Mouse (Mus musculus): Measurements from ENCODE around the gene Hand2. TPM values are rescaled to one million over a fixed set of nuclear protein-coding genes. Genes with fewer than 3 reads are reported as not detected.

Gene Hand2
- polyA plus RNA-seq, 1 experiment from 2014 or later = 0.58 TPM

DNA sequence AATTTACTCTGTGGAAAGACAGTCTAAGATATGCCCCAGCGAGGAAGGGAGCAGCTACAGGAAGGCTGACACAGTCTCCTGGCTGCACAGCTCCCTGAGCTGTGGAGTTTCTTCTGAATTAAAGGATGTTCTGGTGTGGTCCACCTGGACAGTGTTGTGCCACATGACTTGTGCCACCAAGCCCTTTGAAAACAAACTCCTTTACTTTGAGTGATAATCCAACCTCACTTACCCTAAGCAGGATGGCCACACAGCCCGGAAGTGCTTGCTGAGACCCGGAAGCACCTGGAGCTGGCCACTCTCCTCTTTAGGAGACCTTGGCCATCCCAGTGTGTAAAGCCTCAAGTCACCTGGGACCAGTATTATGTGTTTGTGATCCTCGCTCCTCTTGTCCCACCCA is 27.5 kb downstream of the Hand2 start:
- no peak overlapping the region for H3K27ac ChIP-seq (ENCODE audit: low read length)
- no peak overlapping the region for H3K9ac ChIP-seq (ENCODE audit: low read depth, low read length)
- H3K9me3 ChIP-seq (replicated peaks; ENCODE audit: control insufficient read depth, low read length) = no peaks in the 10 kb centered on the region
- H3K4me2 ChIP-seq (ENCODE audit: low read depth, low read length) = no peak overlapping the region
- no peak for ATAC-seq (ENCODE audit: low read depth)
- H3K4me1 ChIP-seq (ENCODE audit: control insufficient read depth, low read depth, low read length) = no peaks in the 10 kb centered on the region
- H3K36me3 ChIP-seq (ENCODE audit: control insufficient read depth, insufficient read depth) = no peaks in the 10 kb centered on the region
- 10% methylated on average over 4 of the region's 4 CpGs for WGBS (ENCODE audit: insufficient replicate concordance)
- no peak overlapping the region for H3K4me3 ChIP-seq (ENCODE audit: low read depth, low read length)
- peaks cover 71% of the 10 kb centered on the region for H3K27me3 ChIP-seq (ENCODE audit: control insufficient read depth, insufficient read depth, low read depth, low read length)

DNA sequence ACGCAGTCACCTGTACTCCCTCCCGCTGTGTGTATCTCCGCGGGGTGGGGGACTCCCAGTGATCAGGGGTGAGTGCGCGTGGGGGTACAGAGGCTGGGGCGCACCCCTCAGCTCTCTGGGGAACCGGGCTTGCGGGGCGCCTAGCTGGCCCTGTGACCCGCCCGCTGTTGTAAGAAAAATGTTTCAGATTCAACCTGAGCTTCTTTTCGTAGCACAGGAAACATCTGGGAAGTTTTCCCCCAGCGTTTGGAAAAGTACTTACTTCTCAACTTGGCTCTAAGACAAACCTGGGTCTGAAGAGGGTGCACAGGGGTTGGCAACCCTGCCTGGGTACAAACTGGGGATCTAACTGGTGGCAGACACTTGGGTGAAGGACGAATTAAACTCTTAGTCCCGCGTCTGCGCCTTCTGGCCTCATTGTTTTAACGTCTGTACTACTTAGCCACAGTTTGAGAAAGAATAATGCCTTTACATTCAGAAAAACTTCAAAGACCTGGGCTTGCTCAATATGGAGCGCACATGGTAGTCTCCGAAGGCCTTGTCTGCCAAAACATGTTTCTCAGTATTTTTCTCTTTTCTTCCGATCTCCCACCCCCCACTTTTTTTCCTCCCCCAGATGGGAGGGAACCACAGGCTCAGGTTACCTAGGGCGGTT is 28.2 kb downstream of the Hand2 start:
- no peaks in the 10 kb centered on the region for H3K4me1 ChIP-seq (ENCODE audit: control insufficient read depth, low read depth, low read length)
- H3K36me3 ChIP-seq (ENCODE audit: control insufficient read depth, insufficient read depth) = no peaks in the 10 kb centered on the region
- no peak overlapping the region for H3K4me2 ChIP-seq (ENCODE audit: low read depth, low read length)
- no peak for ATAC-seq (ENCODE audit: low read depth)
- H3K4me3 ChIP-seq (ENCODE audit: low read depth, low read length) = no peak overlapping the region
- no peaks in the 10 kb centered on the region for H3K9me3 ChIP-seq (replicated peaks; ENCODE audit: control insufficient read depth, low read length)
- H3K27ac ChIP-seq (ENCODE audit: low read length) = no peak overlapping the region
- H3K27me3 ChIP-seq (ENCODE audit: control insufficient read depth, insufficient read depth, low read depth, low read length) = peaks cover 71% of the 10 kb centered on the region
- 4% methylated on average over 23 of the region's 23 CpGs for WGBS (ENCODE audit: insufficient replicate concordance)
- no peak overlapping the region for H3K9ac ChIP-seq (ENCODE audit: low read depth, low read length)

DNA sequence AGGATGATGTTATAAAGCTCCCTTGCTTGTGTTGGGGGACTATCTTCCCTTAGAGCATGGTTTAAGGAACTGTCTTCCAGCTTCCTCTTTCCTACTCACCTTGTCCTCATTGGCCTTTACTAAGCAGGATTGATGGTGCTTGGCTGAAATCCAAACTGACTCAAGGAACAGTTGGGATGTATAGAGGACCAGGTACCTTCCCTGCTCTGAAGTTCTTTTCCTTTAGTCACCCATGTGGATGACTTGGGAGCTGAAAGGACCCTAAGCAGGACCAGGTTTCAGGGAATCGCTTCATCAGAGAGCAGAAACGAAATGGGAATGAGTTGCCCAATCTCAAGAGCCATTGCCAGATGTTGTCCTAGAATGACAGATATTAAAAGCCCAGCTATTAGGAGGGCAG is 31.1 kb downstream of the Hand2 start:
- peaks cover 58% of the 10 kb centered on the region for H3K27me3 ChIP-seq (ENCODE audit: control insufficient read depth, insufficient read depth, low read depth, low read length)
- 18% methylated on average over 2 of the region's 2 CpGs for WGBS (ENCODE audit: insufficient replicate concordance)
- no peaks in the 10 kb centered on the region for H3K9me3 ChIP-seq (replicated peaks; ENCODE audit: control insufficient read depth, low read length)
- no peak overlapping the region for H3K4me3 ChIP-seq (ENCODE audit: low read depth, low read length)
- no peaks in the 10 kb centered on the region for H3K36me3 ChIP-seq (ENCODE audit: control insufficient read depth, insufficient read depth)
- H3K4me1 ChIP-seq (ENCODE audit: control insufficient read depth, low read depth, low read length) = no peaks in the 10 kb centered on the region
- no peak overlapping the region for H3K4me2 ChIP-seq (ENCODE audit: low read depth, low read length)
- H3K27ac ChIP-seq (ENCODE audit: low read length) = no peak overlapping the region
- no peak overlapping the region for H3K9ac ChIP-seq (ENCODE audit: low read depth, low read length)
- ATAC-seq (ENCODE audit: low read depth) = no peak

DNA sequence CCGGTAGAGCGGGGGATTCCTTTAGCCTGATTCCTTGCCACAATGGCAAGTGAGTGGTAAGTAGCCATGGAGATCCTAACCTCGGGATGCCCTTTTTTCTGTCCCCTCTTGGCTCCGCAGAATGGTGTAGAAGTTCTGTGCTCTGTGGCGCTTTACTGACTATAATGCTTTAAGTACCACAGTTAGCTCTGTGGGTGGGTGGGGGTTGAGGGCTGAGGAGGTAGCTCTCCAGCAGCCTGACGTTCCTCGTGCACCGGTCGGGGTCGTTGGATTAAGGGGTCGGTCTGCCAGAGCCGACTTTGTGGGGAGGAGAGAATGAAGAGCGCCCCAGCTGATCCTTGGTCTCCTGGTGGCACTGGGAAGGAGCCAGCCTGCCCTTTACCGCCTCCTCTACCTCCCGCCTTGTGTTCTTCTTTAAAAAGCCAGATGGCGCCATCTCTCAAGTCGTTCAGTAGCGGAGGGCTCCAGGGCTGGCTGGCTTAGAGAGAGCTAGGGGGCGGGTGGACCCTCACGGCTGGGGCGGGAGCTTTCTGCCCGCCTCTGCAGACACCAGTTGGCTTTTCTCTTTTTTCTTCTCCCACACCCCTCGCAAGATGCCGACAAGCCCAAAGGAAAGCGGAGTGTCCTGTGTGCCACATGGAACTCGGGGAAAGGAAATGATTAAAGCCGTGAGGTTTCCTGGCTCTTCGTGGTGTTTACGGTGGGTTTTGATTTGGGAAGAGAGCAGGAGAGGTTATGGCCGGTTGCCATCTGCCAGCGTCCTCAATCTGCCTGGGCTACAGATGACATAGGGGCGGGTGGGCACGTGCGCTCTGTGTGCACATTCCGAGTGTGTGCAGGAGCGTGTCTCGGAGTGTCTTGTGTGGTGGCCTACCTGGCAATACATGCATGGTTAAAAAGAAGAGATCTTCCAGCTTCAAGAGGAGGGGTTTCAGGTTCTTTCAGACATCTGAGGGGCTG is 32.8 kb downstream of the Hand2 start:
- Histone ChIP-seq H3K27ac (ENCODE audit: low read length) (no peak overlapping the region), H3K36me3 (ENCODE audit: control insufficient read depth, insufficient read depth) (no peaks in the 10 kb centered on the region), H3K4me1 (ENCODE audit: control insufficient read depth, low read depth, low read length) (no peaks in the 10 kb centered on the region), H3K9ac (ENCODE audit: low read depth, low read length) (no peak overlapping the region), H3K9me3 (replicated peaks; ENCODE audit: control insufficient read depth, low read length) (no peaks in the 10 kb centered on the region), H3K4me3 (ENCODE audit: low read depth, low read length) (no peak overlapping the region), H3K27me3 (ENCODE audit: control insufficient read depth, insufficient read depth, low read depth, low read length) (peaks cover 42% of the 10 kb centered on the region), H3K4me2 (ENCODE audit: low read depth, low read length) (peak overlapping the region; percentile 2; the same call in 1 of the 2 replicates)
- no peak for ATAC-seq (ENCODE audit: low read depth)
- 5% methylated on average over 37 of the region's 37 CpGs for WGBS (ENCODE audit: insufficient replicate concordance)

DNA sequence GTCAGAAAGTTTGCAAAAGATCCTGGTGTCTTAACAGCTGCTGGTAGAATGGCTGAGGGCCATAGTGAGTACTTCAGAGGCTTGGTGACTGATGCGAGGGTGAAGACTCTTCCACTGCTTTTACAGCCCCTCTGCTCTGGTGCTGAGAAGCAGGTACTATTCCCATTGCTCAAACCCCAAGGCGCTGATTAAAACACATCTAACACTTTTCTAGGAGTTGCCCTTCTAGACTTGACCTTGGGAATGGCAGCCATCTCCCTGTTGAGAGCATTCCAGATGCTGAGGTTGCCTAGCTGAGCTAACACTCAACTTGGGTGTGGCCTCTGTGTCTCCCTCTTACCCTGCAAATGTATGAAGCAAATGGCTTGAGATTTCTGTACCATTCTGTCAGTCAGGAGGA is 34.1 kb downstream of the Hand2 start:
- no peak overlapping the region for H3K4me3 ChIP-seq (ENCODE audit: low read depth, low read length)

DNA sequence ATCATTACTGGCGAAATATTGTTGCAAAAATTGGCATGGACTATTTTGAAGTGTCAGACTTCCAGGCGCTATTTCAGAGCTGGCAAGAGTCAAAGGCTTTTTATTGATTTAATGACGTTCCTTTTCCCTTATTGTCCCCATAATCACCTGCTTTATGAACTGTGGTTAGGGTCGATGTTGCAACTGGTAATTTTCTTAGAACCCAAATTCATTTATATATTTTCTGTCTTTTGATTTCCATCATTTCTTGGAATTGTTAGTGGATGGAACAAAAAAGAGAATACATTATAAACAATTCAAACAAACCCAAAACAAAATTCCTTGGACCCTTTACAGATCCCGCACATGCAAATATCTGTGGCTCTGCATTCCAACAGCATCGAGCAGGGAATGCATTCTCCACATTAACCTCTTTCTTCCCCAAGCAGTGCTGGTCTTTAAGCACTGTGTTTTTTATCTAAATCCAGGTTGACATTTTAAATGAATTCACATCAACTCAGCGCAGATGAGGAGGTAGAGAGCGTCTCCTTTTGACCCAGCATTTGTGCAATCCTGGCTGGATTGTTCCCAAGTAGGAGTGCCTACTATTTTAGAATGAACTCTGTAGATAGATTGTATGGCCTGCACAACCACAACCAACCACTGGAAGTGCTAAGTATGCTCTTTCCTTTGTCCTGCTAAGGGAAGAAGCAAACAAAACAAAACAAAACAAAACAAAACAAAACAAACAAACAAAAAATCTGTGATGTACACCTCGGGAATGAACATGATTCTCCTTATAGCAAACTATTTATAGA is 35.9 kb downstream of the Hand2 start:
- no peak for ATAC-seq (ENCODE audit: low read depth)
- no peak overlapping the region for H3K4me2 ChIP-seq (ENCODE audit: low read depth, low read length)
- no peaks in the 10 kb centered on the region for H3K9me3 ChIP-seq (replicated peaks; ENCODE audit: control insufficient read depth, low read length)
- WGBS (ENCODE audit: insufficient replicate concordance) = 53% methylated on average over 9 of the region's 9 CpGs
- no peaks in the 10 kb centered on the region for H3K4me1 ChIP-seq (ENCODE audit: control insufficient read depth, low read depth, low read length)
- H3K4me3 ChIP-seq (ENCODE audit: low read depth, low read length) = no peak overlapping the region
- H3K27ac ChIP-seq (ENCODE audit: low read length) = no peak overlapping the region
- no peak overlapping the region for H3K9ac ChIP-seq (ENCODE audit: low read depth, low read length)
- peaks cover 25% of the 10 kb centered on the region for H3K27me3 ChIP-seq (ENCODE audit: control insufficient read depth, insufficient read depth, low read depth, low read length)
- H3K36me3 ChIP-seq (ENCODE audit: control insufficient read depth, insufficient read depth) = no peaks in the 10 kb centered on the region

More for the DNA sequence above, 34.1 kb downstream of the Hand2 start:
- 29% methylated on average over 2 of the region's 2 CpGs for WGBS (ENCODE audit: insufficient replicate concordance)
- Histone ChIP-seq H3K9me3 (replicated peaks; ENCODE audit: control insufficient read depth, low read length) (no peaks in the 10 kb centered on the region), H3K27me3 (ENCODE audit: control insufficient read depth, insufficient read depth, low read depth, low read length) (peaks cover 31% of the 10 kb centered on the region), H3K9ac (ENCODE audit: low read depth, low read length) (no peak overlapping the region), H3K4me1 (ENCODE audit: control insufficient read depth, low read depth, low read length) (no peaks in the 10 kb centered on the region), H3K4me2 (ENCODE audit: low read depth, low read length) (no peak overlapping the region), H3K27ac (ENCODE audit: low read length) (no peak overlapping the region), H3K36me3 (ENCODE audit: control insufficient read depth, insufficient read depth) (no peaks in the 10 kb centered on the region)
- ATAC-seq (ENCODE audit: low read depth) = no peak

DNA sequence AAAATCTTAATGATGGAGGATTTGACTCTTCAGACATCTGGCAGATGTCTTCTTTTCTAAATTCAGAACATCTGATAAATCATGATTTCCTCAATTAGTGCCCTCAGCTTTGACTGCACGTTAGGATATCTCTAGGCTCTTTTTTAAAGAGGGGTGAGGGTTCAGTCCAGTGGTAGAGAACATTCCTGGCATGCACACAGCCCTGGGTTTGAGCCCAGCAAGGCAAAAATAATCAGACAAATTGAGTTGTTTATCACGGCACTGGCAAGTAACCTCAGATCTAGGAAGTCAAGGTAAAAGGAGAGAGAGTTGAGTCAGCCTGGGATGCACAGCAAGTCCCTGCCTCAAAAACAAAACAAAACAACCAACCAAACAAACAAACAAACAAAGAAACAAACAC is 39.7 kb downstream of the Hand2 start:
- Histone ChIP-seq H3K4me3 (ENCODE audit: low read depth, low read length) (no peak overlapping the region), H3K27ac (ENCODE audit: low read length) (no peak overlapping the region), H3K4me2 (ENCODE audit: low read depth, low read length) (no peak overlapping the region), H3K27me3 (ENCODE audit: control insufficient read depth, insufficient read depth, low read depth, low read length) (0 out of 2 replicates have a peak, but pooled peaks cover 2% of the 10 kb centered on the region), H3K4me1 (ENCODE audit: control insufficient read depth, low read depth, low read length) (no peaks in the 10 kb centered on the region), H3K9ac (ENCODE audit: low read depth, low read length) (no peak overlapping the region), H3K9me3 (replicated peaks; ENCODE audit: control insufficient read depth, low read length) (no peaks in the 10 kb centered on the region; the same call in 1 of the 2 replicates), H3K36me3 (ENCODE audit: control insufficient read depth, insufficient read depth) (no peaks in the 10 kb centered on the region)
- WGBS (ENCODE audit: insufficient replicate concordance) = 32% methylated on average over 2 of the region's 2 CpGs
- ATAC-seq (ENCODE audit: low read depth) = no peak

DNA sequence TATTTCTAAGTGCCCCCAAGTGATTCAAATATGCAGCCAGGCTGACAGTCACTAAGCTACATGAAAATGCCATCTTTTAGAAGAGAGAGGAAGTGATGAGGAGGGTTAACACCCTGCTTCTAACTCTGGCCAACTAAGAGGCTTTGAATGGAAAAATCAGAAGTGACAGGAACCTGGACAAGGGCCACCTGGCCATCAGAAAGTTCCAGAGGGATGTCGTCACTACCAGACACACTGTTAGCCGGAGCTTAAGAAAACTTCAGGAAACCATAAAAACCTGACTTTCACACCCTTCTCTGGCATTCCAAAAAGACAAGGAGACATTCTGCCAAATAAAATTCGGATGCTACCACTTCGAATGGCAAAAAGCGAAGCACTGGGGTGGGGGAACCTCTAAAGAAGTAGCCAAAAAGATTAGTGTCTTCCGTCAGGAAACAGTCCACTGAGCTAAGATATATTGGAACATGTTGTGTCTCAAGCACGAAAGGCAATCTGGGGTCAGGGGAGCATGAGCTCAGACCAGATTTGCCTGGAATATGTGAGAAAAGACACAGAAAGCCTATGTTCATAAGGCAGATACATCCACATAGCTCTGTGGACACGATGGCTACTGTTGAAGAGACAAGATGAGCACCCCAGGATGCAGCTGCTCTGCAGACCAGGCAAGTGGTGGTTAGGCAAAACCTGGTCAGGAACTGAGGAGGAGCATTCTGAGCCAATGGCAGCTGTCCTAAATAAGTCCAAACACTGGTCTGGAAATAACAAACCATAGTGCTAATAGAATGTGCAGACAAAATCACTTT is 40.4 kb downstream of the Hand2 start:
- Histone ChIP-seq H3K36me3 (ENCODE audit: control insufficient read depth, insufficient read depth) (no peaks in the 10 kb centered on the region), H3K4me1 (ENCODE audit: control insufficient read depth, low read depth, low read length) (no peaks in the 10 kb centered on the region), H3K27ac (ENCODE audit: low read length) (no peak overlapping the region), H3K27me3 (ENCODE audit: control insufficient read depth, insufficient read depth, low read depth, low read length) (0 out of 2 replicates have a peak, but pooled peaks cover 2% of the 10 kb centered on the region), H3K4me2 (ENCODE audit: low read depth, low read length) (no peak overlapping the region), H3K9me3 (replicated peaks; ENCODE audit: control insufficient read depth, low read length) (no peaks in the 10 kb centered on the region; the same call in 1 of the 2 replicates), H3K4me3 (ENCODE audit: low read depth, low read length) (no peak overlapping the region), H3K9ac (ENCODE audit: low read depth, low read length) (no peak overlapping the region)
- 45% methylated on average over 8 of the region's 8 CpGs for WGBS (ENCODE audit: insufficient replicate concordance)
- ATAC-seq (ENCODE audit: low read depth) = no peak
